8 mouse cellular contexts compared by ENCODE assay signal in the genomic region with DNA sequence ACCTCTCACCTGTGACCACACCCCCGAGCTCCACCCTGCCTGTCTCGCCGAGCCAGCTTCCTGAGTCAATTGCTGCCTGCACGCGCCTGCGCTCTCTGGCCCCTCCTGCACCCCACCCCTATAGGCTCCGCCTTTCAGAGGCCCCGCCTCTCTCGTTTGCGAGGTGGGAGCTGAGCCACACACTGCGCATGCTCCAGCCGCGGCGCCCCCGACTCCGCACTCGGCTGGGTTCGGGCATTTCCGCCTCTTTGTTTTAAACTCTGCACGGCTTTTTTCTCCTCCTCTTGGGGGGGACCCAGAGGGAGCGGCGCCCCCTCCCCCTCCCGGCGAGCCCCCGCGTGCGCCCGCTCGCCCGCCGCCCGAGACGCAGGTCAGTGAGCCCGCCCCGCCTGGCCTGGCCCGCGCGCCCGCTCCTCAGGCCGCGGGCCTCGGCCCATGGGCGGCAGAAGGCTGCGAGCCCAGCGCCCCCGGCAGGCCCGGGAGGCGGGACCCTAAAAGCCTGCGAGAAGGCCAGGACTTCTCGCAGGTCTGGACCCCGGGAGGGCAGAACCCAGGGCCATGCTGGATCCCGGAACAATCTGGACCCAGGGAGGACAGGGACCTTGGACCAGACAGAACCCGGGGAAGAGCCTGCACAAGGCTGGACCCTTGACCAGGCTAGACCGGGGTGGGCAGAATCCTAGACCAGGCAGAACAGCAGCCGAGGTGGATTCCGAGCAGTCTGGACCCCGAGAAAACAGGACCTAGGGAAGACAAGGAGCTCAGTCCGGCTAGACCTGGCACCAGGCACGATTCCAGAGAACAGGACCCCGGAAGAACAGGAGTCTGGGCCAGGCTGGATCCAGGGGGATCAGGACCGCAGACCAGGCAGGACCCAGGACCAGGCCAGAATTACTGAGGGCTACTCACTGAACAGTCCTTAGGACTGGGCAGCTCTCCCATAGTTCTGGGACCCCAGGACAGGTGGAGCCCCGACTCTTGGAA. TPM values are rescaled to one million over a fixed set of nuclear protein-coding genes. Genes with fewer than 3 reads are reported as not detected.
A peak's percentile ranks its signal among the peaks of the same experiment; 100 is the strongest.
DNase-seq lines count a peak whose midpoint lies in the region; ATAC-seq and TF ChIP-seq lines count a peak whose summit lies in the region.

A gene (plus strand): TSS at position 151 of the 984 bp plus-strand sequence.

- H3K9ac ChIP-seq in embryonic facial prominence, embryonic 15.5 days, result peak within 1 kb of the TSS; percentile 99
- peak within 1 kb of the TSS; percentile 99 for H3K9ac ChIP-seq in kidney, embryonic 15.5 days

- peak; percentile 95 for DNase-seq in 416B (ENCODE audit: low read depth)
- peak; percentile 99 for DNase-seq in heart, embryonic 10.5 days (ENCODE audit: low spot score)
- peak; percentile 99 for DNase-seq in liver
- peak; percentile 98 for DNase-seq in spleen, postnatal 4 days (ENCODE audit: low spot score in 2 of 2)

- peaks cover 3% of the 10 kb centered on the region for H3K4me1 ChIP-seq in bone marrow, adult 2 months (ENCODE audit: control insufficient read depth, insufficient read depth, low read length)
- H3K4me1 ChIP-seq in embryonic facial prominence, embryonic 15.5 days, result peaks cover 27% of the 10 kb centered on the region
- peaks cover 35% of the 10 kb centered on the region for H3K4me1 ChIP-seq in heart, embryonic 10.5 days
- H3K4me1 ChIP-seq in kidney, embryonic 15.5 days, result peaks cover 37% of the 10 kb centered on the region

- peak within 1 kb of the TSS; percentile 88 for H3K4me2 ChIP-seq in embryonic facial prominence, embryonic 15.5 days (replicated peaks)
- peak within 1 kb of the TSS; percentile 89 for H3K4me2 ChIP-seq in kidney, embryonic 15.5 days

- no peaks in the 10 kb centered on the region for H3K36me3 ChIP-seq in embryonic facial prominence, embryonic 15.5 days
- H3K36me3 ChIP-seq in heart, embryonic 10.5 days, result no peaks in the 10 kb centered on the region
- no peaks in the 10 kb centered on the region for H3K36me3 ChIP-seq in kidney, embryonic 15.5 days

- peak within 1 kb of the TSS; percentile 70 for H3K4me3 ChIP-seq in bone marrow, adult 2 months (replicated peaks; ENCODE audit: control insufficient read depth, low read depth, low read length)
- peak within 1 kb of the TSS; percentile 89 for H3K4me3 ChIP-seq in embryonic facial prominence, embryonic 15.5 days (replicated peaks)
- peak within 1 kb of the TSS; percentile 84 for H3K4me3 ChIP-seq in heart, embryonic 10.5 days
- peak within 1 kb of the TSS; percentile 91 for H3K4me3 ChIP-seq in kidney, embryonic 15.5 days (replicated peaks)

- peak; percentile 99 for ATAC-seq in embryonic facial prominence, embryonic 15.5 days (ENCODE audit: insufficient number of reproducible peaks, low FRiP score, low TSS enrichment, low read depth)
- ATAC-seq in kidney, embryonic 15.5 days (replicated peaks; ENCODE audit: low FRiP score), result peak; percentile 98
- ATAC-seq in monocyte, adult 5-6 weeks (replicated peaks; ENCODE audit: insufficient number of reproducible peaks, low FRiP score, low TSS enrichment, poor library complexity, severe bottlenecking), result peak; percentile 94

- H3K9me3 ChIP-seq in embryonic facial prominence, embryonic 15.5 days (replicated peaks), result no peaks in the 10 kb centered on the region
- H3K9me3 ChIP-seq in heart, embryonic 10.5 days, result no peaks in the 10 kb centered on the region
- no peaks in the 10 kb centered on the region for H3K9me3 ChIP-seq in kidney, embryonic 15.5 days (replicated peaks)

- WGBS in bone marrow, adult 2 months, result 1% methylated on average over 61 of the region's 62 CpGs
- WGBS in embryonic facial prominence, embryonic 15.5 days, result 0% methylated on average over 52 of the region's 62 CpGs
- under 1% methylated on average over 62 of the region's 62 CpGs for WGBS in heart, embryonic 10.5 days
- under 1% methylated on average over 50 of the region's 62 CpGs for WGBS in kidney, embryonic 15.5 days

- TF ChIP-seq POLR2A in bone marrow, adult 2 months (IDR thresholded peaks at IDR 0.05; ENCODE audit: borderline replicate concordance, control insufficient read depth, low read depth, low read length), result peak; percentile 81; the same call in 1 of the 2 replicates

- H3K27ac ChIP-seq in bone marrow, adult 2 months (ENCODE audit: control insufficient read depth, insufficient read depth, low read depth, low read length, poor library complexity), result peak within 1 kb of the TSS; percentile 58
- H3K27ac ChIP-seq in embryonic facial prominence, embryonic 15.5 days (replicated peaks), result peak within 1 kb of the TSS; percentile 78
- peak within 1 kb of the TSS; percentile 97 for H3K27ac ChIP-seq in heart, embryonic 10.5 days
- peak within 1 kb of the TSS; percentile 87 for H3K27ac ChIP-seq in kidney, embryonic 15.5 days

- H3K27me3 ChIP-seq in embryonic facial prominence, embryonic 15.5 days, result peaks cover 13% of the 10 kb centered on the region; the same call in 1 of the 2 replicates
- peaks cover 19% of the 10 kb centered on the region; the same call in 1 of the 2 replicates for H3K27me3 ChIP-seq in heart, embryonic 10.5 days (ENCODE audit: insufficient read depth, poor library complexity, severe bottlenecking)
- H3K27me3 ChIP-seq in kidney, embryonic 15.5 days, result peaks cover 12% of the 10 kb centered on the region; the same call in 1 of the 2 replicates

- no peak for TF ChIP-seq CTCF in bone marrow, adult 2 months (IDR thresholded peaks at IDR 0.05; ENCODE audit: control insufficient read depth, insufficient read depth, low read length)

RNA-seq across cellular contexts. Expression of the gene that starts here (rescaled TPM):
- 10.1 and 13.7 TPM in 2 replicates for polyA plus RNA-seq in bone marrow, adult 2 months (2011; ENCODE audit: insufficient read depth, insufficient read length, low replicate concordance, missing spikeins)
- polyA plus RNA-seq in embryonic facial prominence, embryonic 15.5 days (2015; fragmentation: Nextera tagmentation; extraction: Ambion mirVana), result 19.5 and 20.9 TPM in 2 replicates
- polyA plus RNA-seq in heart, embryonic 10.5 days (2016; fragmentation: Nextera tagmentation; extraction: Ambion mirVana), result 19.9 and 21.3 TPM in 2 replicates
- polyA plus RNA-seq in kidney, embryonic 15.5 days (2015; fragmentation: Nextera tagmentation; extraction: Ambion mirVana), result 19.0 and 21.4 TPM in 2 replicates
- 10.9 to 18.0 TPM (median 12.9 TPM) in 3 replicates for total RNA-seq in monocyte, adult 5-6 weeks (2017)

Comparison
In these comparisons a context has a peak if more than half of its experiments do, and no peak if none do; other contexts are left out.
1. Peak in every context shown above with its lines: DNase-seq, ATAC-seq, H3K4me3 ChIP-seq and H3K27ac ChIP-seq.